Mouse (Mus musculus) kidney, adult 2 months (tissue): ENCODE measurements at regions not wholly inside any gene's neighbourhood (a gene's known extent, or its start where the extent isn't known, plus 50 kb on each side); places are given as distances from the start of the nearest gene placed in this dataset.

Source experiments
- DNase-seq: peaks from one replicate; pipeline ENCODE4 v3.0.0; 2021
- H3K27ac ChIP-seq: fragments of 200-500 bp; 2 replicates; pipeline ENCODE4 v1.5.1; 2012; ENCODE audit warnings: low read depth, low read length, control low read depth, inconsistent platforms; ENCODE audit not compliant: insufficient read depth
- H3K27me3 ChIP-seq: fragments of 200-500 bp; replicated peaks from 2 replicates; pipeline ENCODE4 v1.6.1; 2012; ENCODE audit warnings: mild to moderate bottlenecking, moderate library complexity, low read length, inconsistent platforms; ENCODE audit not compliant: control insufficient read depth, insufficient read depth
- H3K36me3 ChIP-seq: fragments of 200-500 bp; 2 replicates; pipeline ENCODE4 v1.6.1; 2012; ENCODE audit warnings: mild to moderate bottlenecking, moderate library complexity, low read length, inconsistent platforms; ENCODE audit not compliant: control insufficient read depth, insufficient read depth
- H3K4me1 ChIP-seq: fragments of 200-500 bp; 2 replicates; pipeline ENCODE4 v1.6.1; 2011; ENCODE audit warnings: low read length; ENCODE audit not compliant: control insufficient read depth, insufficient read depth
- H3K4me3 ChIP-seq: fragments of 200-500 bp; 2 replicates; pipeline ENCODE4 v1.5.1; 2011; ENCODE audit warnings: mild to moderate bottlenecking, low read depth, low read length, control low read depth; ENCODE audit not compliant: insufficient read depth
- CTCF ChIP-seq: fragments of 200-500 bp; conservative IDR thresholded peaks from 2 replicates; pipeline ENCODE4 v1.5.1; 2011; ENCODE audit warnings: low read depth, mild to moderate bottlenecking, control low read depth, low read length, moderate library complexity, mixed read lengths; ENCODE audit not compliant: insufficient read depth, insufficient read length
- POLR2A ChIP-seq: fragments of 200-500 bp; IDR thresholded peaks from one replicate; pipeline ENCODE4 v1.6.1; 2011; ENCODE audit warnings: low read depth, low read length, control low read depth
- WGBS: fragments of 180-500 bp; shearing (Covaris S2); methylation state at CpG from one replicate; pipeline ENCODE4 v1.1.7; 2018; 5-methylcytosine and 5-hydroxymethylcytosine counted together

DNA sequence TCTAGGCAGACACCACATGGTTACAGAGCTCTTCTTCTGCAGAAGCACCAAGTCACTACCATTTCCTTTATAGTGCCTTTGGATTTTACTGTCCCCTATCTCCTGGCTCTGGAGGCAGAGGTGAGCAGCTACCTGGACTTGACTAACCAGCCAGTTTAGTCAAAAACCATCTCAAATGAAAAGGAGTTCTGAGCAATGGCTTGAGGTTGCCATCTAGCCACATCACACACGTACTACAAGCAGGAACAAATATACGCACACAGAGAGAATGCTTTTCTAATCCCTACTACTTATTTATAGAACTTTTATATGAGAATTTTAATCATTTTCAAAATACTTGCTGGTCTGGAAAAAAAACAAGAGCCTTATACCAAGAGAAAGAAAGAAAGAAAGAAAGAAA is 243.5 kb downstream of the Nsun3 start:
- no peak for TF ChIP-seq CTCF
- no peaks in the 10 kb centered on the region for H3K4me1 ChIP-seq
- 74% methylated on average over 2 of the region's 2 CpGs for WGBS
- no peaks in the 10 kb centered on the region for H3K36me3 ChIP-seq
- DNase-seq, result no peak
- H3K4me3 ChIP-seq, result no peak overlapping the region
- H3K27me3 ChIP-seq, result no peaks in the 10 kb centered on the region
- H3K27ac ChIP-seq, result no peak overlapping the region

- DNase-seq, result no peak
- TF ChIP-seq POLR2A (no peak), CTCF (no peak)
- Histone ChIP-seq H3K4me3 (no peak overlapping the region), H3K4me1 (no peaks in the 10 kb centered on the region), H3K36me3 (no peaks in the 10 kb centered on the region), H3K27ac (no peak overlapping the region), H3K27me3 (no peaks in the 10 kb centered on the region)
- WGBS, result 67% methylated on average over 7 of the region's 7 CpGs
Observed at GRCm38 (mm10) chr16:62537730-62538479, 248.7 kb downstream of the Nsun3 start.

DNA sequence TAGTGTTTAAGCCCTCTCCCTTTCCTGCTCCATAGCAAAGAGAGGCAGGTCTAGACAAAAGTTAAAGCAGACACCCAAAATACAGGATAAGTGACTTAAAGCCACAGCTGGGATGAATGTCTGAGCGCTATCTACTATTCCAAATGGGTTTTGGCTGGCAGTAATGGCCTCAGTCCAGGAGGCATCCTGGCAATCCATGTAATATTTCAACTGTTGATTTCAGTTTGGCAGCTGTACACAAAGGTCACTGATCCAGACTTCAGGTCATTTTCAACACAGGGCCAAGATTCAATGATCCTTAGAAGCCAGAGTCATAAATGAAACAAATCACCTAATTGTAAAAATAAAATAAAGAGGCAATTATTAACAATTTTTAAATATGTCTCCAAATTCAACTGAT is 277.3 kb downstream of the Nsun3 start:
- Histone ChIP-seq H3K27me3 (no peaks in the 10 kb centered on the region), H3K4me1 (no peaks in the 10 kb centered on the region), H3K27ac (no peak overlapping the region), H3K36me3 (no peaks in the 10 kb centered on the region), H3K4me3 (no peak overlapping the region)
- TF ChIP-seq POLR2A, result no peak
- TF ChIP-seq CTCF, result no peak
- 78% methylated on average over 1 of the region's 1 CpGs for WGBS
- peak; percentile 37 for DNase-seq

GRCm38 (mm10) chr16:62506725-62507482 is 279.7 kb downstream of the Nsun3 start:
- Histone ChIP-seq H3K27ac (no peak overlapping the region), H3K4me3 (no peak overlapping the region), H3K27me3 (no peaks in the 10 kb centered on the region), H3K36me3 (no peaks in the 10 kb centered on the region), H3K4me1 (no peaks in the 10 kb centered on the region)
- 51% methylated on average over 2 of the region's 2 CpGs for WGBS
- peak; percentile 30 for DNase-seq
- TF ChIP-seq CTCF (0 out of 2 replicates have a peak, but pooled peaks have one; percentile 17), POLR2A (no peak)

GRCm38 (mm10) chr16:62500870-62501269 is 285.7 kb downstream of the Nsun3 start:
- Histone ChIP-seq H3K27me3 (no peaks in the 10 kb centered on the region), H3K36me3 (no peaks in the 10 kb centered on the region), H3K4me3 (no peak overlapping the region), H3K4me1 (no peaks in the 10 kb centered on the region), H3K27ac (no peak overlapping the region)
- 48% methylated on average over 6 of the region's 6 CpGs for WGBS
- DNase-seq, result no peak
- no peak for TF ChIP-seq CTCF
- TF ChIP-seq POLR2A, result no peak

DNA sequence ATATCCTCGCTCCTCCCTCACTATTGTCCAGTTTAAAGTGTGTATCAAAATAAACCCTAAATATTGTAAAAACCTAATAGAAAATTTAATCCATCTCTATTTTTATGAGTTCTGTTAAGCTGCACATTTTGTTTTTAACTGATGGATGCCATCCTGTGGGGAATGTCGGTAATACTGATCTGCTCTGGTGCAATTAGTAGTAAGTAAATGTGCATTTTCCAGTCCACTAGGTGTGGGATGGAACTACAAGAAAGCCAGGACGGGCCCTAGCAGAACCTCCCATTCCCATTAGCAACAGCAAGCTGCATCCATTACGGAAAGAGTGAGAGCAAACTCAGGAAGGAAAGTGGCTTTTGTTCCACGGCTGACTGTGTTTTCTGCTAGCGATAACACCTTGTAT is 286.3 kb downstream of the Nsun3 start:
- WGBS, result 47% methylated on average over 6 of the region's 6 CpGs
- H3K27ac ChIP-seq, result no peak overlapping the region
- no peak for DNase-seq
- TF ChIP-seq POLR2A (no peak), CTCF (no peak)
- no peaks in the 10 kb centered on the region for H3K4me1 ChIP-seq
- H3K27me3 ChIP-seq, result no peaks in the 10 kb centered on the region; the same call in 1 of the 2 replicates
- H3K4me3 ChIP-seq, result no peak overlapping the region
- H3K36me3 ChIP-seq, result no peaks in the 10 kb centered on the region

- 66% methylated on average over 5 of the region's 5 CpGs for WGBS
Observed at GRCm38 (mm10) chr16:62498761-62499160, 287.9 kb downstream of the Nsun3 start.

More at GRCm38 (mm10) chr16:62498761-62499160, 287.9 kb downstream of the Nsun3 start:
- DNase-seq, result no peak
- Histone ChIP-seq H3K36me3 (no peaks in the 10 kb centered on the region), H3K27ac (no peak overlapping the region), H3K4me3 (no peak overlapping the region), H3K4me1 (no peaks in the 10 kb centered on the region), H3K27me3 (no peaks in the 10 kb centered on the region; the same call in 1 of the 2 replicates)
- TF ChIP-seq CTCF (no peak), POLR2A (no peak)
